Mouse (Mus musculus): Measurements from ENCODE around the gene Irgq. TPM values are rescaled to one million over a fixed set of nuclear protein-coding genes. Genes with fewer than 3 reads are reported as not detected.
A peak's percentile ranks its signal among the peaks of the same experiment; 100 is the strongest.

Irgq gene
- polyA plus RNA-seq, 1 experiment: 12.3 TPM

DNA sequence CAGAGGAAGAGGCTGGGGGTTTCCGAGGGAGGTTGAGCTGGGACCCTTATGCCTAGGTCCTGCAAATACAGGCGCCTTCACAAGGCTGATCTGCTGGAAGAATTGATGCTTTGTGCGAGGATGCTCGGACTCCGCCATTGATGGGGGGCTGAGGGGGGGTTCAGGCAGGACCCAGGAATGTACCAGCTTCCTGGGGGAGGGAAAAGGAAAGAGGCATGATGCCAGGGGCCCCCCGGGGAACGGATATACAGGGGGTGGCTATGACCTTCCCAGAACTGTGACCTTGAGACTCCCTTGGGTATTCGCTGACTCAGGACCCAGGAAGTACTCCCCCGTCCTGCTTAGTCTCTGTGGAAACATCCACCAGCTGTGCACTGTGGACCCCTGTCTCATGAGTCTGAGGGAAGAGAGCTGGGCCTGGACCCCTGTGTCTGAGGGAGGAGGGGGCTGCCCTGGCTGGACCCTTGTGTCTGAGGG, 43.8 kb upstream of the Irgq start:
- TF ChIP-seq CTCF (IDR thresholded peaks at IDR 0.05; ENCODE audit: extremely low read depth, insufficient read length, insufficient replicate concordance, low read depth, low read length) (no peak), POLR2A (IDR thresholded peaks at IDR 0.05; ENCODE audit: low read depth, low read length) (no peak)
- H3K4me1 ChIP-seq (ENCODE audit: control insufficient read depth, insufficient read depth, insufficient read length, low read length): peaks cover under 1% of the 10 kb centered on the region
- no peak overlapping the region for H3K4me3 ChIP-seq (ENCODE audit: low read depth, low read length)
- peaks cover 14% of the 10 kb centered on the region for H3K27me3 ChIP-seq (ENCODE audit: control insufficient read depth, insufficient read depth, low read length)
- no peak overlapping the region for H3K27ac ChIP-seq (ENCODE audit: insufficient read depth, low read depth, low read length)
- no peaks in the 10 kb centered on the region for H3K36me3 ChIP-seq (ENCODE audit: control insufficient read depth, insufficient read depth, low read length)
- WGBS: 55% methylated on average over 9 of the region's 9 CpGs

DNA sequence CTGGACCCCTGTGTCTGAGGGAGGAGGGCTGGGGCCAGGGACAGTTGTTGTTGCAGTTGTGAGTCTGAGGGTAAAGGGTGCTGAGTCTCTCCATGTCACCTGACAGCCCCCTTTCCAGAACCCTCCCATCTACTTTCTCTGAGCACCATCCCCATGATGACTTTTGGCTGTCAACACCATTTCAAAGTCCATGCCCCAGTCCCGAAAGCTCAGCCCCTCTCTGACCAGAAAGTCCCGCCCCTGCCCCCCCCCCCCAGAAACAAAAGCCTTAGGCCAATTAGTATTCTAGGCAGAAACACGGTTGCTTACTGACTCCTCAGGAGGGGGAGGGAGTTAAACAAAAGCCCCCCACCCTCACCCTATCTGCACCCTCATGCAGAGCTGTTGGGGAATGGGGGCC, 43.1 kb upstream of the Irgq start:
- 31% methylated on average over 3 of the region's 3 CpGs for WGBS
- no peaks in the 10 kb centered on the region for H3K36me3 ChIP-seq (ENCODE audit: control insufficient read depth, insufficient read depth, low read length)

DNA sequence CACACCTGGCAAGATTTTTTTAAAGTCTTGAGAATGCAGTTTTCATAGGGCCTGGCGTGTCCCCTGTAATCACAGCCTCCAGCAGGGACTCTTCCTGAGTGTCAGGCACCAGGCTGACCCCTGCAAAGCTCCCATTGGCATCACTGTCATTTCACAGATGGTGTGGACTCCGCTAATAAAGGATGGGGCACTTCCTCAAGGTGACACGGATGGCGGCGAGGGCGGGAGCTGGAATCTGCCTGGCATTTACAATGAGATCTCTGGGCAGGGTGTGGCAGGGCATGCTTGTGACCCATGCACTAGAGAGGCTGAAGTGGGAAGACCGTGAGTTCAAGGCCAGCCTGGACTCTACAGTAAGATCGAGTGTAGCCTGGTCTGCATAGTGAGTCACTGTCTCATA, 42.2 kb upstream of the Irgq start:
- H3K36me3 ChIP-seq (ENCODE audit: control insufficient read depth, insufficient read depth, low read length): no peaks in the 10 kb centered on the region
- H3K27me3 ChIP-seq (ENCODE audit: control insufficient read depth, insufficient read depth, low read length): no peaks in the 10 kb centered on the region
- H3K27ac ChIP-seq (ENCODE audit: insufficient read depth, low read depth, low read length): no peak overlapping the region
- no peaks in the 10 kb centered on the region for H3K4me1 ChIP-seq (ENCODE audit: control insufficient read depth, insufficient read depth, insufficient read length, low read length)
- no peak for TF ChIP-seq POLR2A (IDR thresholded peaks at IDR 0.05; ENCODE audit: low read depth, low read length)
- TF ChIP-seq CTCF (IDR thresholded peaks at IDR 0.05; ENCODE audit: extremely low read depth, insufficient read length, insufficient replicate concordance, low read depth, low read length): no peak
- 69% methylated on average over 8 of the region's 8 CpGs for WGBS
- no peak overlapping the region for H3K4me3 ChIP-seq (ENCODE audit: low read depth, low read length)

More for the DNA sequence above, 43.1 kb upstream of the Irgq start:
- no peak for TF ChIP-seq POLR2A (IDR thresholded peaks at IDR 0.05; ENCODE audit: low read depth, low read length)
- TF ChIP-seq CTCF (IDR thresholded peaks at IDR 0.05; ENCODE audit: extremely low read depth, insufficient read length, insufficient replicate concordance, low read depth, low read length): no peak
- no peaks in the 10 kb centered on the region for H3K4me1 ChIP-seq (ENCODE audit: control insufficient read depth, insufficient read depth, insufficient read length, low read length)
- H3K4me3 ChIP-seq (ENCODE audit: low read depth, low read length): no peak overlapping the region
- peaks cover 7% of the 10 kb centered on the region for H3K27me3 ChIP-seq (ENCODE audit: control insufficient read depth, insufficient read depth, low read length)
- H3K27ac ChIP-seq (ENCODE audit: insufficient read depth, low read depth, low read length): no peak overlapping the region

DNA sequence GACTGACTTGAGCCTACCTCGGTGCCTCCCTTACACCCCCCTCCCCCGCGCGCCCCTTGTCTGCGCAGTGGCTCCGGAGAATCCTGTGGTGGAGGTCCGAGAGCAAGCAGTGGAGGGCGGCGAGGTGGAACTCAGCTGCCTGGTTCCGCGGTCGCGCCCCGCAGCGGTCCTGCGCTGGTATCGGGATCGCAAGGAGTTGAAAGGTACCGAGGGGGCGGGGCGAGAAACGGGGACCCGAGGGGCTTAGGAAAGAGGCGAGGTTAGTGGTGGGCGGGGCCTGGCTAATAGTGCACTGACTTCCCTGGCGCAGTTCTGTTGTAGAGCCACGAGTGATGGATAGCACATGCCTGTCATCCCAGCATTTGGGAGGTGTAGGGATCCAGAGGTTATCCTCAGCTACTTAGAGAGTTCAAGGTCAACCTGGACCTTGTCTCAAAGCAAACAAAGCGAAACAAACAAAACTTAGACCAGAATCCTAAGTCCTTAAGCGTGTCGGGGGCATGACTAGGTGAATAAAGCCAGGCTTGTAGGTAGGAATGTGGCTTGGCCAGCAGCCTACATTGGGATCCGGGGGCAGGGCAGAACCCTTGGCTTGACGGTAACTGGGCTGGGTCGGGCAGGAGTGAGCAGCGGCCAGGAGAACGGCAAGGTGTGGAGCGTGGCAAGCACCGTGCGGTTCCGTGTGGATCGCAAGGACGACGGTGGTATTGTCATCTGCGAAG, 30.5 kb upstream of the Irgq start:
- TF ChIP-seq POLR2A (IDR thresholded peaks at IDR 0.05; ENCODE audit: low read depth, low read length): no peak
- TF ChIP-seq CTCF (IDR thresholded peaks at IDR 0.05; ENCODE audit: extremely low read depth, insufficient read length, insufficient replicate concordance, low read depth, low read length): no peak
- WGBS: 8% methylated on average over 43 of the region's 43 CpGs
- H3K4me3 ChIP-seq (ENCODE audit: low read depth, low read length): no peak overlapping the region

DNA sequence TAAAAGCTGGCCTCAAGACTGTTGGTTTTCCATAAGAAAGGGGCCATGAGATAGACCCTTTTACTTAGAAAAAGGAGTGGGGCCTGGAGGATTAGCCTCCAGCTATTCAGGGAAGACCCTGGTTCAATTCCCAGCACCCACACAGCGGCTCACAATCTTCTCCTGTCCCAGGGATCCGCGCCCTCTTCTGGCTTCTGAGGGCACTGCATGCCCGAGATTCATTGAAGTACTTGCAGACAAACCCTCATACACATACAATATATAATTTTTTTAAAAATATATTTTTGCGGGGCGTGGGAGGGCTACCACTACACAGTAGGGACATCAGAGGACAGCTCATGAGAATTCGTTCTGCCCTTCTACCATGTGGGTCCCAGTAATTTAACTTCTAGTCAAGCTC, 29.6 kb upstream of the Irgq start:
- Histone ChIP-seq H3K27ac (ENCODE audit: insufficient read depth, low read depth, low read length) (no peak overlapping the region), H3K4me1 (ENCODE audit: control insufficient read depth, insufficient read depth, insufficient read length, low read length) (no peaks in the 10 kb centered on the region; the same call in 1 of the 2 replicates), H3K4me3 (ENCODE audit: low read depth, low read length) (no peak overlapping the region), H3K27me3 (ENCODE audit: control insufficient read depth, insufficient read depth, low read length) (peaks cover 28% of the 10 kb centered on the region), H3K36me3 (ENCODE audit: control insufficient read depth, insufficient read depth, low read length) (no peaks in the 10 kb centered on the region)
- 37% methylated on average over 7 of the region's 7 CpGs for WGBS
- peak; percentile 46; the same call in 1 of the 2 replicates for TF ChIP-seq CTCF (IDR thresholded peaks at IDR 0.05; ENCODE audit: extremely low read depth, insufficient read length, insufficient replicate concordance, low read depth, low read length)
- no peak for TF ChIP-seq POLR2A (IDR thresholded peaks at IDR 0.05; ENCODE audit: low read depth, low read length)

More for the DNA sequence above, 30.5 kb upstream of the Irgq start:
- Histone ChIP-seq H3K4me1 (ENCODE audit: control insufficient read depth, insufficient read depth, insufficient read length, low read length) (no peaks in the 10 kb centered on the region; the same call in 1 of the 2 replicates), H3K27me3 (ENCODE audit: control insufficient read depth, insufficient read depth, low read length) (peaks cover 28% of the 10 kb centered on the region), H3K27ac (ENCODE audit: insufficient read depth, low read depth, low read length) (no peak overlapping the region), H3K36me3 (ENCODE audit: control insufficient read depth, insufficient read depth, low read length) (no peaks in the 10 kb centered on the region)

DNA sequence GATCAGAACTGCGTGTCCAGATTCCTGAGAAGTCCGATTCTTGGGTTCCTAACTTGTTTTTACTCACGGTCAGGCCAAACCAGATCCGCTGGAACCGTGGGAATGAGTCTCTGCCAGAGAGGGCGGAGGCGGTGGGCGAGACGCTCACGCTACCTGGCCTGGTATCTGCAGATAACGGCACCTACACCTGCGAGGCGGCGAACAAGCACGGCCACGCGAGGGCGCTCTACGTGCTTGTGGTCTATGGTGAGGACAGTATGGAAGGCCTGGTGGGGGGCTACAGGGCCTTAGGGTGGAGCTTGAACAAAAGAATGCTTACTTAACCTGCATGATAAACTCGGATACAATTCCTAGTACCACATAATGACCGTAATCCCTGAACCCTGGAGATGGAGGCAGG, 29.0 kb upstream of the Irgq start:
- 37% methylated on average over 21 of the region's 21 CpGs for WGBS
- Histone ChIP-seq H3K4me3 (ENCODE audit: low read depth, low read length) (no peak overlapping the region), H3K27me3 (ENCODE audit: control insufficient read depth, insufficient read depth, low read length) (peaks cover 28% of the 10 kb centered on the region), H3K4me1 (ENCODE audit: control insufficient read depth, insufficient read depth, insufficient read length, low read length) (no peaks in the 10 kb centered on the region; the same call in 1 of the 2 replicates), H3K36me3 (ENCODE audit: control insufficient read depth, insufficient read depth, low read length) (no peaks in the 10 kb centered on the region), H3K27ac (ENCODE audit: insufficient read depth, low read depth, low read length) (no peak overlapping the region)
- TF ChIP-seq CTCF (IDR thresholded peaks at IDR 0.05; ENCODE audit: extremely low read depth, insufficient read length, insufficient replicate concordance, low read depth, low read length) (peak; percentile 38; the same call in 1 of the 2 replicates), POLR2A (IDR thresholded peaks at IDR 0.05; ENCODE audit: low read depth, low read length) (no peak)

DNA sequence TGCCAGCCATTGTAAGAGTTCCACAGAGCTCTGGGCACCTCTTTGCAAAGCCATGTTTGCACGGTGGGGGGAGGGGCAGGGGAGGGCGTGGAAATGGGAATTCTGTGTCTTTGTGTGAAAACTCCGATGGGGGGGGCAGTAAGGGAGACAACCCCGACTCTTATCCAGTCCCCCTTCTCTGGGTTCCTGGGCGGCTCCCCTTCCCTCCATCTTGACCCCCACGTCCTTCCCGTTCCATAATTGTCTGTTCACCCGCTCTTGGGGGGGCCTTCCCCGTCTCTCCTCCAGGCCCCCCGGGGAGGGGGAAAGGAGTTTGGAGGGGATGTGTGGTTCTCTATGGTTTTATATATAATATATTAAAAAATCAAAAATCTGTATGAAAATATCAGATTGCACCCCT, 26.5 kb upstream of the Irgq start:
- Histone ChIP-seq H3K4me3 (ENCODE audit: low read depth, low read length) (no peak overlapping the region), H3K27me3 (ENCODE audit: control insufficient read depth, insufficient read depth, low read length) (peaks cover 28% of the 10 kb centered on the region), H3K27ac (ENCODE audit: insufficient read depth, low read depth, low read length) (no peak overlapping the region), H3K4me1 (ENCODE audit: control insufficient read depth, insufficient read depth, insufficient read length, low read length) (no peaks in the 10 kb centered on the region; the same call in none of the 2 replicates), H3K36me3 (ENCODE audit: control insufficient read depth, insufficient read depth, low read length) (no peaks in the 10 kb centered on the region)
- TF ChIP-seq CTCF (IDR thresholded peaks at IDR 0.05; ENCODE audit: extremely low read depth, insufficient read length, insufficient replicate concordance, low read depth, low read length) (no peak), POLR2A (IDR thresholded peaks at IDR 0.05; ENCODE audit: low read depth, low read length) (no peak)
- WGBS: 19% methylated on average over 10 of the region's 10 CpGs

All from small intestine, adult 2 months (tissue).